8 mouse cellular contexts compared by ENCODE assay signal in the genomic region with DNA sequence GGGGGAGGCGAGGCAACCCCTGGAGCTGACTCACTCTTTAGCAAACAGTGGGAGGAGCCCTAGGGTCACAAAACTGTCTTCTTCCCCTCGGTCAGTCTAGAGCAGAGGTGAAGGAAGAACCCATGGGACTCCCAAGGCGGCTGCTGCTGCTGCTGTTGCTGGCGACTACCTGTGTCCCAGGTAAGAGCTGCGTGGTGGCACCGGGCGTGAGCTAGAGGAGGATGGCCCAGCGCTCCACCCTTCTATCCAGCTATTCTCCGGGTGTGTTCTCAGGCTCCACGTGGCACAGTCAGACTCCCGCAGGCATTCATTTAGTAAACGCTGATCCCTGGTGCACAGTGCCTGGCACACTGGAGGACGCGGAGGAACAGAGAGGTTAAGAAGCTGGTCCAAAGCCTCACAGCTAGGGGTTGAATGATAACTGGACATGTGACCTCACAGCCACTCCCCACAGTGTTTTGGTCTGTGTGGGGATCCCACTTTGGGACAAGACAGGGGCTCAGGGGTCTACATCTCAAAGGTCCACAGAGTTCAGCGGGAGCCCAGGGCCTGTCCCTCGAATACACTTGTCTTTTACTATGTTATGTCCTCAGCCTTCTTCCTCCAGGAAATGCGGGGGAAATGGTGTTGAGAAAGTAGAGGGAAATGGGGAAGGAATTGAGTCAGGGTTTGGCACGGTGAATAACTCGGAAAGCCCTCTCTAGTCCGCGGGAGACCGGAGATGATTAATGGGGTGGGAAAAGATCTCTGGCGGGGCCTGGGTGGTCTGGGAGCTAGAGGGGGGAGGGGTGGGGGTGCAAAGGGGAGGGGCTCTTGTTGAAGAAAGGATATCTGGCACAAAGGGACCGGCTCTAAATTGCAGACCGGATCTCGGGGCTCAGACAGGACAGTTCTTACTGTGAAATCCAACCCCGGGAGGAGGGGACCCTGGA. TPM values are rescaled to one million over a fixed set of nuclear protein-coding genes. Genes with fewer than 3 reads are reported as not detected.
DNase-seq lines count a peak whose midpoint lies in the region; ATAC-seq and TF ChIP-seq lines count a peak whose summit lies in the region.

TSS of gene Plaur (plus strand) at position 97 of the 932 bp plus-strand sequence.

- no peaks in the 10 kb centered on the region for H3K9me3 ChIP-seq in lung, postnatal 0 days (ENCODE audit: low read length)

- 2% methylated on average over 27 of the region's 27 CpGs for WGBS in heart, adult 2 months
- WGBS in lung, postnatal 0 days = 1% methylated on average over 27 of the region's 27 CpGs

- H3K4me3 ChIP-seq in heart, adult 2 months = peak within 1 kb of the TSS; percentile 40
- peak within 1 kb of the TSS; percentile 47 for H3K4me3 ChIP-seq in lung, postnatal 0 days (ENCODE audit: low read depth, low read length)

- TF ChIP-seq EP300 in heart, adult 2 months (IDR thresholded peaks at IDR 0.05; ENCODE audit: insufficient read depth, low read depth, low read length) = no peak
- peak; percentile 78 for TF ChIP-seq EP300 in lung, postnatal 0 days (IDR thresholded peaks at IDR 0.05)

- H3K4me1 ChIP-seq in heart, adult 2 months (ENCODE audit: control insufficient read depth, insufficient read depth, low read length) = peaks cover 11% of the 10 kb centered on the region
- peaks cover 7% of the 10 kb centered on the region for H3K4me1 ChIP-seq in lung, postnatal 0 days (ENCODE audit: insufficient read depth, low read depth, low read length)

- intact Hi-C loops in heart, adult 2 months (cut with DNase I) = no loop called here
- intact Hi-C loops in gastrocnemius, postnatal 14 days (cut with DNase I; ENCODE audit: low total_unique reads) = no loop called here

- peak within 1 kb of the TSS; percentile 39; the same call in 1 of the 2 replicates for H3K9ac ChIP-seq in heart, adult 2 months (ENCODE audit: low read depth, low read length)
- H3K9ac ChIP-seq in lung, postnatal 0 days (replicated peaks; ENCODE audit: low read depth) = peak within 1 kb of the TSS; percentile 65

- TF ChIP-seq POLR2A in heart, adult 2 months (IDR thresholded peaks at IDR 0.05; ENCODE audit: insufficient read depth, low read depth, low read length) = 0 out of 2 replicates have a peak, but pooled peaks have one; percentile 18

- peak within 1 kb of the TSS; percentile 53 for H3K4me2 ChIP-seq in lung, postnatal 0 days (replicated peaks; ENCODE audit: low read depth, low read length)

- H3K27ac ChIP-seq in heart, adult 2 months = peak within 1 kb of the TSS; percentile 61
- H3K27ac ChIP-seq in lung, postnatal 0 days (ENCODE audit: low read length) = peak within 1 kb of the TSS; percentile 94

- H3K79me2 ChIP-seq in heart, adult 2 months (replicated peaks; ENCODE audit: control insufficient read depth, insufficient read depth, low read length) = no peaks in the 10 kb centered on the region

- peak; percentile 68 for ATAC-seq in lung, postnatal 0 days

- no peaks in the 10 kb centered on the region for H3K27me3 ChIP-seq in heart, adult 2 months (ENCODE audit: control insufficient read depth, insufficient read depth, low read length)
- no peaks in the 10 kb centered on the region for H3K27me3 ChIP-seq in lung, postnatal 0 days (replicated peaks; ENCODE audit: insufficient read depth, low read length)

- no peak for TF ChIP-seq CTCF in heart, adult 2 months (IDR thresholded peaks at IDR 0.05)
- no peak for TF ChIP-seq CTCF in lung, postnatal 0 days (IDR thresholded peaks at IDR 0.05)

- peak; percentile 74 to 77 for DNase-seq in B cell, adult 2 months
- peak; percentile 59 for DNase-seq in adrenal gland, postnatal 14 days
- DNase-seq in heart, adult 2 months = peak; percentile 57 to 61
- peak; percentile 27 to 52 for DNase-seq in kidney, adult 8-10 months
- DNase-seq in lung, postnatal 0 days (ENCODE audit: low spot score) = peak; percentile 87
- DNase-seq in spleen, postnatal 36 days (ENCODE audit: low spot score in 2 of 2) = peak; percentile 72 to 73
- DNase-seq in gastrocnemius, postnatal 14 days = no peak
- no peak for DNase-seq in frontal cortex, postnatal 36 days (ENCODE audit: low spot score in 2 of 2)

- no peaks in the 10 kb centered on the region for H3K36me3 ChIP-seq in heart, adult 2 months (ENCODE audit: control insufficient read depth, insufficient read depth, low read length)
- no peaks in the 10 kb centered on the region for H3K36me3 ChIP-seq in lung, postnatal 0 days (ENCODE audit: insufficient read depth, low read length)

RNA-seq across cellular contexts. Expression of gene Plaur, which starts in this region (rescaled TPM):
- 5.2 and 7.9 TPM in 2 replicates for total RNA-seq in adrenal gland, postnatal 14 days (2021)
- total RNA-seq in heart, adult 2 months (2021) = 1 to 10 TPM; 3.3 to 3.6 TPM
- polyA plus RNA-seq in heart, adult 2 months (2012; rRNA removed) = 4.2 and 5.0 TPM in 2 replicates
- 65.8 and 72.0 TPM in 2 replicates for polyA plus RNA-seq in lung, postnatal 0 days (2015; fragmentation: Nextera tagmentation; extraction: Ambion mirVana)
- 1 to 10 TPM in 1 of 2 experiments, under 1 TPM in 1; 0.84 to 1.2 TPM for total RNA-seq in gastrocnemius, postnatal 14 days (2021)

Comparison
In these comparisons a context has a peak if more than half of its experiments do, and no peak if none do; other contexts are left out.
1. RNA of gene Plaur (polyA plus RNA-seq): 65.8 to 72.0 TPM in lung, postnatal 0 days; 4.2 to 5.0 TPM in heart, adult 2 months; every median in the first group is over 10 times any median in the second.
2. DNase-seq: peak in B cell, adult 2 months (2 of 2), adrenal gland, postnatal 14 days (single experiment), heart, adult 2 months (2 of 2), kidney, adult 8-10 months (2 of 2), lung, postnatal 0 days (single experiment) and spleen, postnatal 36 days (2 of 2); none in gastrocnemius, postnatal 14 days (single experiment) and frontal cortex, postnatal 36 days (0 of 2).